Mouse (Mus musculus) thymus, postnatal 25 days (tissue): ENCODE data around the gene Frrs1l.

Experiments used
- DNase-seq: peaks from one replicate; pipeline ENCODE4 v3.0.0; 2022

Frrs1l gene

DNA sequence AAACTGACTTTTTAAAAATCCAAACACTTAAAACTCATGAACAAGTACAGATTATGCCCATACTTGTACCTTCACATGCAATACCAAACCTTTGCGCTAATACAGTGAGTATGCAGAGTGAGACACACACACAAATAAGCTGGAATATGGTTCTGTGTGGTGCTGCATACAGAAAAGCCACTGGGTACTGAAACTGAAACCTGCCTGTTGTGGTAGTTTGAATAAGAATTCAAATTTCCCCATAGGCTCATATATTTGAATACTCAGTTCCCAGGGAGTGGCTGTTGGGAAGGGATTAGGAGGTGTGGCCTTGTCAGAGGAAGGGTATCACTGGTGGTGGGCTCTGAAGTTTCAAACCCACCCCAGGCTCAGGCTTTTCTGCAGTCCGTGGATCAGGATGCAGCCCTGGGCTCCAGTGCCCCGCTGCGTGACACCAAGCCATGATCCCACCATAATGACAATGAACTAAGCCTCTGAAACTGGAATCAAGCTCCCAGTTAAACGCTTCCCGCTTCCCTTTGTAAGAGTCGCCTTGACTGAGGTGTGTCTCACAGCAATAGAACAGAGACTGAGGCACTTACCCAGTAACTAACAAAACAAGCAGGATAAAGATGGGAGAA, 77.7 kb downstream of the Frrs1l start:
- no peak for DNase-seq

DNA sequence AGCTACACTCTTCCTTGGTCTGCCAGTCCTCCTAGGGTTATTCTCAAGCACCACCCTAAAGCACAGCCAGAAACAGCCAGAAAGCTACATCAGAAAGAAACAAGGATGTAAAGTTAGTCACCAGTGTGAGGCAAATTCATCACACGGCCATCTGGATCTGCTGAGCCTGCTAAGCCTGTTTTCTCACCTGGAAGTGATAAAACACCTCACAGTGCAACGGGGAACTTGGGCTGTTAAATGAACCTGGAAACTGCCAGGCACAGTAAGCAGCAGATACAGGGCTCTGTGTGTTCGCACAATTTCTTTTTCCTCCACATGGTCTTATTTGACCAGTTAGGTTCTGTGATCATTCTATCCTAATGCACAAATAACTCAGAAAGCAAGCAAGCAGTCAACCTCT, 80.6 kb downstream of the Frrs1l start:
- DNase-seq: no peak

DNA sequence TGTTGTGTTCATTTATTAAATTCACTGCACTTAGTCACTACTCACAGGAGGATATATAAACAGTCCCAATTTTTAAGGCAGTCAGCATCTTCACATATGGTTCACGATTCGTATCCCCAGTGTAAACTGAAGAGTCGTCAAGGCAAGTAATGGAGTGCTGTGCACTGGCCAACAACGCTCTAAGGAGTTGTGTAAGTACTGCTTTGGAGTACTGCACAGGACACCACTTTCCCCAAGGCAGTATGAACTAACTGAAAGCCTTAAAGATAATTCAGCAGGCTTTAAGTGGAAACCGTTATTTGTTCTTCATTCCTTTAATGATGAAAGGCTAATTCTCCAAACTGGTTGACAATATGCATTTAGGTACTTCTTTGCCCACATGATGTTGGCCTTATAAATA, 82.5 kb downstream of the Frrs1l start:
- DNase-seq: no peak
